ENCODE assay signal across 16 mouse cellular contexts in genomic region chr5:4066476-4067115, GRCm38 (mm10). TPM values are rescaled to one million over a fixed set of nuclear protein-coding genes. Genes with fewer than 3 reads are reported as not detected.
DNase-seq lines count a peak whose midpoint lies in the region; ATAC-seq and TF ChIP-seq lines count a peak whose summit lies in the region.
"Had no signal": no experiment of that assay in that cellular context is flagged by ENCODE, and none has a peak within 500 bp of the region (broad histone marks: within the 10 kb centered on the region; RNA-seq: fewer than 3 reads in every experiment).

No protein-coding gene starts in this region.

- no peaks in the 10 kb centered on the region for H3K27me3 ChIP-seq in embryonic facial prominence, embryonic 12.5 days
- H3K27me3 ChIP-seq in embryonic facial prominence, embryonic 10.5 days (replicated peaks; ENCODE audit: low read depth, poor library complexity, severe bottlenecking): no peaks in the 10 kb centered on the region
- H3K27me3 ChIP-seq in hindbrain, embryonic 13.5 days: no peaks in the 10 kb centered on the region
- no peaks in the 10 kb centered on the region for H3K27me3 ChIP-seq in hindbrain, embryonic 11.5 days (ENCODE audit: control insufficient read depth, insufficient read depth, low read length)
- no peaks in the 10 kb centered on the region for H3K27me3 ChIP-seq in lung, postnatal 0 days (replicated peaks; ENCODE audit: insufficient read depth, low read length)
- no peaks in the 10 kb centered on the region for H3K27me3 ChIP-seq in liver, embryonic 14.5 days (ENCODE audit: control insufficient read depth, insufficient read depth, low read length)
- H3K27me3 ChIP-seq: stomach, embryonic 15.5 days had no signal

- no peak overlapping the region for H3K27ac ChIP-seq in embryonic facial prominence, embryonic 12.5 days
- H3K27ac ChIP-seq in embryonic facial prominence, embryonic 10.5 days (replicated peaks): no peak overlapping the region
- no peak overlapping the region for H3K27ac ChIP-seq in hindbrain, embryonic 13.5 days
- H3K27ac ChIP-seq in hindbrain, embryonic 11.5 days (ENCODE audit: low read depth, low read length): no peak overlapping the region
- no peak overlapping the region for H3K27ac ChIP-seq in lung, postnatal 0 days (ENCODE audit: low read length)
- no peak overlapping the region for H3K27ac ChIP-seq in liver, embryonic 14.5 days
- H3K27ac ChIP-seq: limb, embryonic 10.5 days; macrophage; stomach, embryonic 15.5 days had no signal

- peak; percentile 47; the same call in 1 of the 2 replicates for ATAC-seq in embryonic facial prominence, embryonic 12.5 days (ENCODE audit: insufficient number of reproducible peaks, insufficient read depth, low FRiP score, low TSS enrichment)
- ATAC-seq in hindbrain, embryonic 13.5 days (ENCODE audit: low FRiP score): peak; percentile 52; the same call in 1 of the 2 replicates
- no peak for ATAC-seq in hindbrain, embryonic 11.5 days (ENCODE audit: low FRiP score)
- ATAC-seq in lung, postnatal 0 days: peak; percentile 4; the same call in 1 of the 2 replicates
- ATAC-seq in liver, embryonic 14.5 days (ENCODE audit: insufficient read depth): peak; percentile 28; the same call in 1 of the 2 replicates

- TF ChIP-seq EP300 in lung, postnatal 0 days (IDR thresholded peaks at IDR 0.05): no peak
- TF ChIP-seq EP300 in liver, embryonic 14.5 days (IDR thresholded peaks at IDR 0.05; ENCODE audit: low read depth): no peak

- H3K4me3 ChIP-seq in embryonic facial prominence, embryonic 12.5 days: no peak overlapping the region
- H3K4me3 ChIP-seq in embryonic facial prominence, embryonic 10.5 days: no peak overlapping the region
- no peak overlapping the region for H3K4me3 ChIP-seq in hindbrain, embryonic 13.5 days
- no peak overlapping the region for H3K4me3 ChIP-seq in hindbrain, embryonic 11.5 days (ENCODE audit: low read depth, low read length)
- no peak overlapping the region for H3K4me3 ChIP-seq in lung, postnatal 0 days (ENCODE audit: low read depth, low read length)
- no peak overlapping the region for H3K4me3 ChIP-seq in liver, embryonic 14.5 days (ENCODE audit: insufficient read depth in 1 of 2, low read depth in 2 of 2, low read length in 2 of 2)
- H3K4me3 ChIP-seq: erythroblast, embryonic 14.5 days; limb, embryonic 10.5 days; stomach, embryonic 15.5 days had no signal

- no peak for TF ChIP-seq CTCF in lung, postnatal 0 days (IDR thresholded peaks at IDR 0.05)
- no peak for TF ChIP-seq CTCF in liver, embryonic 14.5 days (IDR thresholded peaks at IDR 0.05; ENCODE audit: low read depth)

- intact Hi-C loops in left cerebral cortex, postnatal 36 days (cut with DNase I): no loop called here

- H3K9ac ChIP-seq in embryonic facial prominence, embryonic 12.5 days: no peak overlapping the region
- no peak overlapping the region for H3K9ac ChIP-seq in hindbrain, embryonic 13.5 days
- no peak overlapping the region for H3K9ac ChIP-seq in hindbrain, embryonic 11.5 days (ENCODE audit: low read depth, low read length)
- no peak overlapping the region for H3K9ac ChIP-seq in lung, postnatal 0 days (replicated peaks; ENCODE audit: low read depth)
- no peak overlapping the region for H3K9ac ChIP-seq in liver, embryonic 14.5 days (replicated peaks)
- H3K9ac ChIP-seq: stomach, embryonic 15.5 days had no signal

- no peak overlapping the region for H3K4me2 ChIP-seq in embryonic facial prominence, embryonic 12.5 days (replicated peaks)
- no peak overlapping the region for H3K4me2 ChIP-seq in hindbrain, embryonic 13.5 days
- no peak overlapping the region for H3K4me2 ChIP-seq in hindbrain, embryonic 11.5 days (replicated peaks; ENCODE audit: low read depth, low read length)
- no peak overlapping the region for H3K4me2 ChIP-seq in lung, postnatal 0 days (replicated peaks; ENCODE audit: low read depth, low read length)
- H3K4me2 ChIP-seq in liver, embryonic 14.5 days (ENCODE audit: low read depth): no peak overlapping the region
- H3K4me2 ChIP-seq: stomach, embryonic 15.5 days had no signal

- H3K4me1 ChIP-seq in embryonic facial prominence, embryonic 12.5 days: no peaks in the 10 kb centered on the region
- H3K4me1 ChIP-seq in embryonic facial prominence, embryonic 10.5 days: no peaks in the 10 kb centered on the region
- no peaks in the 10 kb centered on the region for H3K4me1 ChIP-seq in hindbrain, embryonic 13.5 days (replicated peaks)
- H3K4me1 ChIP-seq in hindbrain, embryonic 11.5 days (replicated peaks; ENCODE audit: control insufficient read depth, insufficient read depth, low read length): no peaks in the 10 kb centered on the region
- H3K4me1 ChIP-seq in lung, postnatal 0 days (ENCODE audit: insufficient read depth, low read depth, low read length): no peaks in the 10 kb centered on the region
- no peaks in the 10 kb centered on the region for H3K4me1 ChIP-seq in liver, embryonic 14.5 days (replicated peaks; ENCODE audit: control insufficient read depth in 2 of 2, insufficient read depth in 2 of 2, low read length in 1 of 2)
- H3K4me1 ChIP-seq: limb, embryonic 10.5 days; stomach, embryonic 15.5 days had no signal

- no peaks in the 10 kb centered on the region for H3K9me3 ChIP-seq in embryonic facial prominence, embryonic 12.5 days
- H3K9me3 ChIP-seq in embryonic facial prominence, embryonic 10.5 days: no peaks in the 10 kb centered on the region
- H3K9me3 ChIP-seq in hindbrain, embryonic 13.5 days: no peaks in the 10 kb centered on the region
- H3K9me3 ChIP-seq in hindbrain, embryonic 11.5 days (ENCODE audit: control insufficient read depth, low read length): no peaks in the 10 kb centered on the region
- no peaks in the 10 kb centered on the region for H3K9me3 ChIP-seq in lung, postnatal 0 days (ENCODE audit: low read length)
- no peaks in the 10 kb centered on the region for H3K9me3 ChIP-seq in liver, embryonic 14.5 days (ENCODE audit: control insufficient read depth, low read length)
- H3K9me3 ChIP-seq: limb, embryonic 10.5 days; stomach, embryonic 15.5 days had no signal

- DNase-seq in embryonic facial prominence, embryonic 10.5 days (ENCODE audit: low spot score): no peak
- no peak for DNase-seq in hindbrain, embryonic 11.5 days (ENCODE audit: low spot score)
- DNase-seq in lung, postnatal 0 days (ENCODE audit: low spot score): no peak
- DNase-seq in lung, postnatal 36 days: no peak
- DNase-seq in liver, embryonic 14.5 days (ENCODE audit: low read depth in 3 of 3, low spot score in 3 of 3): no peak
- no peak for DNase-seq in left cerebral cortex, postnatal 36 days (ENCODE audit: low spot score in 2 of 2)
- DNase-seq: cerebellum, adult 11 months; kidney, adult 18-20 months; layer of hippocampus, adult 9-11 months; thymus, postnatal 14 days had no signal

- 90% methylated on average over 18 of the region's 18 CpGs for WGBS in embryonic facial prominence, embryonic 12.5 days
- WGBS in embryonic facial prominence, embryonic 10.5 days: 93% methylated on average over 18 of the region's 18 CpGs
- 96% methylated on average over 18 of the region's 18 CpGs for WGBS in hindbrain, embryonic 13.5 days
- 96% methylated on average over 18 of the region's 18 CpGs for WGBS in hindbrain, embryonic 11.5 days
- WGBS in lung, postnatal 0 days: 88% methylated on average over 18 of the region's 18 CpGs
- 74% methylated on average over 18 of the region's 18 CpGs for WGBS in liver, embryonic 14.5 days (ENCODE audit: insufficient replicate concordance)

- peaks cover 69% of the 10 kb centered on the region for H3K36me3 ChIP-seq in embryonic facial prominence, embryonic 12.5 days
- H3K36me3 ChIP-seq in embryonic facial prominence, embryonic 10.5 days (replicated peaks): peaks cover 98% of the 10 kb centered on the region
- peaks cover 93% of the 10 kb centered on the region for H3K36me3 ChIP-seq in hindbrain, embryonic 13.5 days
- H3K36me3 ChIP-seq in hindbrain, embryonic 11.5 days (ENCODE audit: control insufficient read depth, insufficient read depth, low read length): peaks cover 16% of the 10 kb centered on the region
- peaks cover 31% of the 10 kb centered on the region; the same call in 1 of the 2 replicates for H3K36me3 ChIP-seq in lung, postnatal 0 days (ENCODE audit: insufficient read depth, low read length)
- peaks cover 3% of the 10 kb centered on the region for H3K36me3 ChIP-seq in liver, embryonic 14.5 days (replicated peaks; ENCODE audit: control insufficient read depth, insufficient read depth, low read depth)

RNA-seq across cellular contexts. Expression of gene Cyp51, which starts 38.0 kb away (rescaled TPM):
- 86.4 and 105 TPM in 2 replicates for polyA plus RNA-seq in embryonic facial prominence, embryonic 12.5 days (2016; fragmentation: Nextera tagmentation; extraction: Ambion mirVana)
- 105 and 113 TPM in 2 replicates for polyA plus RNA-seq in embryonic facial prominence, embryonic 10.5 days (2016; fragmentation: Nextera tagmentation; extraction: Ambion mirVana)
- polyA plus RNA-seq in hindbrain, embryonic 13.5 days (2015; fragmentation: Nextera tagmentation; extraction: Ambion mirVana): 125 and 131 TPM in 2 replicates
- 184 and 192 TPM in 2 replicates for polyA plus RNA-seq in hindbrain, embryonic 11.5 days (2014; fragmentation: Nextera tagmentation; extraction: Ambion mirVana)
- polyA plus RNA-seq in lung, postnatal 0 days (2015; fragmentation: Nextera tagmentation; extraction: Ambion mirVana): 34.9 and 38.5 TPM in 2 replicates
- 21.0 and 39.3 TPM in 2 replicates for polyA plus RNA-seq in liver, embryonic 14.5 days (2012; rRNA removed)
- polyA plus RNA-seq in liver, embryonic 14.5 days (2014; fragmentation: Nextera tagmentation; extraction: Ambion mirVana): 49.7 and 55.7 TPM in 2 replicates
- 10 to 100 TPM; 49.6 to 55.1 TPM for total RNA-seq in left cerebral cortex, postnatal 36 days (2021)
